Comparison of ENCODE assay signal across 8 mouse cellular contexts in the genomic region with DNA sequence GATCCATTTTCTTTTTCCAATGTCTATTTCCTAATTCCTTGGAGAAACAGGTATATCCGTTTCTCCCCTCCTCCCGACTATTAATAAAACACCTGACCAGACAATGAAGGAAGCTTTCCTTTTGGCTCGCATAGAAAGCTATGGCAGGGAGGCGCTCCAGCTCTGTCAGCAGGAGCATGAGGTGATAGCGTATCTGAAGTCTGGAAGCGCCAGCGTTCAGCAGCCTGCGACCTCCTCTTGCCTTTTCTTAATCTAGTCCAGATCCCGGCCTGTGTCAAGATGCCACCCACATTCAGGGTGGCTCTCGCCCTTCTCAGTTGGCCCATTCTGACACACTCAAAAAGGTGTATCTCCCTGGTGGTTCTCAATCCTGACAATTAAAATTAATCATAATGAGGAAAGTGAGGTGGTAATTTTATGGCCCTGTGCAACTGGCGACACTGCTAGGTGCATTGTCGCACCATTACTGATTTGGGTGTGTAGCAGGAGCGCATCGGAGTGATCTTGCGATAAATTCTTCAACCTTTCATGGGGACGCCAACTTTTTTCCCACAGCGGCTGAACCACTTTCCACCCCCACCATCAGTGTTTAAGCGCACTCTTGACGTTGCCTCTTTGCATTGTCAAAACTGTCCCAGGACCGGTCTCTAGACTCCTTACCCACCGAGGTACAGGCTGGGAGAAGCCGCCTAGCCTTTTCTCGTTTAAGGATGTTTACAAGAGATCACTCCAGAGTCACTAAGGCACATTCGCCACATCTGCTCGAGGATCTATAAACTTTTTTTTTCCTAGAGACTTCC. TPM values are rescaled to one million over a fixed set of nuclear protein-coding genes. Genes with fewer than 3 reads are reported as not detected.
DNase-seq lines count a peak whose midpoint lies in the region; ATAC-seq lines count a peak whose summit lies in the region.

No protein-coding gene starts in this region.

- H3K4me2 ChIP-seq in kidney, embryonic 14.5 days (replicated peaks; ENCODE audit: low read depth, low read length): peak overlapping the region; percentile 78
- H3K4me2 ChIP-seq in embryonic facial prominence, embryonic 13.5 days: peak overlapping the region; percentile 75
- peak overlapping the region; percentile 83 for H3K4me2 ChIP-seq in liver, embryonic 16.5 days (ENCODE audit: low read depth, low read length)

- no peaks in the 10 kb centered on the region for H3K36me3 ChIP-seq in kidney, embryonic 14.5 days (ENCODE audit: control insufficient read depth, insufficient read depth, low read length)
- no peaks in the 10 kb centered on the region for H3K36me3 ChIP-seq in embryonic facial prominence, embryonic 13.5 days
- H3K36me3 ChIP-seq in hindbrain, embryonic 10.5 days: no peaks in the 10 kb centered on the region
- no peaks in the 10 kb centered on the region for H3K36me3 ChIP-seq in liver, embryonic 16.5 days (ENCODE audit: control insufficient read depth, insufficient read depth)

- H3K4me1 ChIP-seq in kidney, embryonic 14.5 days (ENCODE audit: control insufficient read depth, insufficient read depth, low read length): peaks cover 30% of the 10 kb centered on the region
- H3K4me1 ChIP-seq in embryonic facial prominence, embryonic 13.5 days: peaks cover 32% of the 10 kb centered on the region
- H3K4me1 ChIP-seq in hindbrain, embryonic 10.5 days (replicated peaks): peaks cover 42% of the 10 kb centered on the region
- H3K4me1 ChIP-seq in liver, embryonic 16.5 days (ENCODE audit: control insufficient read depth, low read depth, low read length): peaks cover 34% of the 10 kb centered on the region

- H3K27ac ChIP-seq in kidney, embryonic 14.5 days (ENCODE audit: low read depth, low read length): peak overlapping the region; percentile 93
- peak overlapping the region; percentile 94 for H3K27ac ChIP-seq in embryonic facial prominence, embryonic 13.5 days
- peak overlapping the region; percentile 92 for H3K27ac ChIP-seq in hindbrain, embryonic 10.5 days
- peak overlapping the region; percentile 87 for H3K27ac ChIP-seq in liver, embryonic 16.5 days (ENCODE audit: low read length)

- DNase-seq in kidney, adult 11 months: no peak
- peak; percentile 55 for DNase-seq in MN1 (ENCODE audit: low spot score)
- no peak for DNase-seq in hindbrain, embryonic 10.5 days (ENCODE audit: low spot score)
- DNase-seq in retina, embryonic 14.5 days (ENCODE audit: low spot score): peak; percentile 37
- no peak for DNase-seq in layer of hippocampus, adult 18-20 months (ENCODE audit: low spot score in 2 of 2)

- no peaks in the 10 kb centered on the region for H3K9me3 ChIP-seq in kidney, embryonic 14.5 days (ENCODE audit: control insufficient read depth, low read length)
- H3K9me3 ChIP-seq in embryonic facial prominence, embryonic 13.5 days: no peaks in the 10 kb centered on the region
- H3K9me3 ChIP-seq in hindbrain, embryonic 10.5 days: no peaks in the 10 kb centered on the region
- H3K9me3 ChIP-seq in liver, embryonic 16.5 days (replicated peaks; ENCODE audit: control insufficient read depth, low read length): no peaks in the 10 kb centered on the region

- peak overlapping the region; percentile 69 for H3K9ac ChIP-seq in kidney, embryonic 14.5 days (ENCODE audit: low read depth, low read length)
- H3K9ac ChIP-seq in embryonic facial prominence, embryonic 13.5 days: peak overlapping the region; percentile 74
- H3K9ac ChIP-seq in liver, embryonic 16.5 days (ENCODE audit: low read depth, low read length): peak overlapping the region; percentile 65

- peak overlapping the region; percentile 43 for H3K4me3 ChIP-seq in kidney, embryonic 14.5 days (ENCODE audit: low read length)
- H3K4me3 ChIP-seq in embryonic facial prominence, embryonic 13.5 days: peak overlapping the region; percentile 49
- H3K4me3 ChIP-seq in hindbrain, embryonic 10.5 days: peak overlapping the region; percentile 56
- H3K4me3 ChIP-seq in liver, embryonic 16.5 days (ENCODE audit: low read depth, low read length): peak overlapping the region; percentile 60

- H3K27me3 ChIP-seq in kidney, embryonic 14.5 days (ENCODE audit: control insufficient read depth, insufficient read depth, low read length): no peaks in the 10 kb centered on the region
- no peaks in the 10 kb centered on the region for H3K27me3 ChIP-seq in embryonic facial prominence, embryonic 13.5 days
- H3K27me3 ChIP-seq in hindbrain, embryonic 10.5 days (ENCODE audit: insufficient read depth, poor library complexity, severe bottlenecking): no peaks in the 10 kb centered on the region
- H3K27me3 ChIP-seq in liver, embryonic 16.5 days (ENCODE audit: control insufficient read depth, insufficient read depth, low read depth, low read length): no peaks in the 10 kb centered on the region

- WGBS in kidney, embryonic 14.5 days: 3% methylated on average over 25 of the region's 25 CpGs
- 2% methylated on average over 25 of the region's 25 CpGs for WGBS in embryonic facial prominence, embryonic 13.5 days
- WGBS in hindbrain, embryonic 10.5 days: 2% methylated on average over 25 of the region's 25 CpGs
- 2% methylated on average over 25 of the region's 25 CpGs for WGBS in liver, embryonic 16.5 days (ENCODE audit: insufficient replicate concordance)

- ATAC-seq in kidney, embryonic 14.5 days (ENCODE audit: low FRiP score, low TSS enrichment): peak; percentile 22
- ATAC-seq in embryonic facial prominence, embryonic 13.5 days (ENCODE audit: insufficient number of reproducible peaks, insufficient read depth, low FRiP score, low TSS enrichment, low read depth): 0 out of 2 replicates have a peak, but pooled peaks have one; percentile 2
- no peak; the same call in 1 of the 2 replicates for ATAC-seq in liver, embryonic 16.5 days (ENCODE audit: low read depth)

RNA-seq across cellular contexts. Expression of a gene that starts 44.4 kb away (rescaled TPM):
- 0.12 and 0.96 TPM in 2 replicates for polyA plus RNA-seq in kidney, embryonic 14.5 days (2014; fragmentation: Nextera tagmentation; extraction: Ambion mirVana)
- polyA plus RNA-seq in embryonic facial prominence, embryonic 13.5 days (2015; fragmentation: Nextera tagmentation; extraction: Ambion mirVana): 0.22 TPM in 1 of 2 replicates, not detected in the other
- polyA plus RNA-seq in hindbrain, embryonic 10.5 days (2016; fragmentation: Nextera tagmentation; extraction: Ambion mirVana): 0.52 and 1.1 TPM in 2 replicates
- polyA plus RNA-seq in liver, embryonic 16.5 days (2015; fragmentation: Nextera tagmentation; extraction: Ambion mirVana): 0.04 TPM in 1 of 2 replicates, not detected in the other
- 1 to 10 TPM; 2.4 to 3.3 TPM for total RNA-seq in layer of hippocampus, adult 18-20 months (2021)

RNA-seq across cellular contexts. Expression of a gene that starts 46.0 kb away (rescaled TPM):
- 103 and 205 TPM in 2 replicates for polyA plus RNA-seq in kidney, embryonic 14.5 days (2014; fragmentation: Nextera tagmentation; extraction: Ambion mirVana)
- 211 and 213 TPM in 2 replicates for polyA plus RNA-seq in embryonic facial prominence, embryonic 13.5 days (2015; fragmentation: Nextera tagmentation; extraction: Ambion mirVana)
- polyA plus RNA-seq in hindbrain, embryonic 10.5 days (2016; fragmentation: Nextera tagmentation; extraction: Ambion mirVana): 333 and 352 TPM in 2 replicates
- 131 and 147 TPM in 2 replicates for polyA plus RNA-seq in liver, embryonic 16.5 days (2015; fragmentation: Nextera tagmentation; extraction: Ambion mirVana)
- total RNA-seq in layer of hippocampus, adult 18-20 months (2021): 100 to 1,000 TPM; 656 to 658 TPM

RNA-seq across cellular contexts. Expression of a gene that starts 55.2 kb away (rescaled TPM):
- 0.06 TPM in 1 of 2 replicates, not detected in the other for polyA plus RNA-seq in kidney, embryonic 14.5 days (2014; fragmentation: Nextera tagmentation; extraction: Ambion mirVana)
- polyA plus RNA-seq in embryonic facial prominence, embryonic 13.5 days (2015; fragmentation: Nextera tagmentation; extraction: Ambion mirVana): not detected in 2 replicates
- polyA plus RNA-seq in hindbrain, embryonic 10.5 days (2016; fragmentation: Nextera tagmentation; extraction: Ambion mirVana): 0.29 and 0.34 TPM in 2 replicates
- polyA plus RNA-seq in liver, embryonic 16.5 days (2015; fragmentation: Nextera tagmentation; extraction: Ambion mirVana): not detected in 2 replicates
- under 1 TPM; 0.25 to 0.30 TPM for total RNA-seq in layer of hippocampus, adult 18-20 months (2021)

Comparison
In these comparisons a context has a peak if more than half of its experiments do, and no peak if none do; other contexts are left out.
1. DNase-seq: peak in MN1 (single experiment) and retina, embryonic 14.5 days (single experiment); none in kidney, adult 11 months (single experiment), hindbrain, embryonic 10.5 days (single experiment) and layer of hippocampus, adult 18-20 months (0 of 2).
2. Peak in every context shown above with its lines, with median percentiles within 50 percentile points of each other: H3K27ac ChIP-seq, H3K4me2 ChIP-seq, H3K4me3 ChIP-seq and H3K9ac ChIP-seq.